Mouse (Mus musculus) forebrain, embryonic 15.5 days (tissue): ENCODE measurements around the gene Cx3cr1. TPM values are rescaled to one million over a fixed set of nuclear protein-coding genes. Genes with fewer than 3 reads are reported as not detected.

Experiments used
- ATAC-seq: fragments of 200-750 bp; cut with Nextera tagmentation; replicated peaks from 2 replicates; pipeline ENCODE4 v1.8.0; 2017; ENCODE audit warnings: mild to moderate bottlenecking, moderate TSS enrichment, moderate library complexity
- H3K27ac ChIP-seq: fragments of 300-500 bp; sonication (generic); replicated peaks from 2 replicates; pipeline ENCODE4 v1.5.1; 2015; ENCODE audit warnings: mild to moderate bottlenecking, inconsistent platforms
- H3K27me3 ChIP-seq: fragments of 300-500 bp; sonication (generic); 2 replicates; pipeline ENCODE4 v1.6.1; 2015; ENCODE audit warnings: inconsistent platforms
- H3K36me3 ChIP-seq: fragments of 300-500 bp; sonication (generic); 2 replicates; pipeline ENCODE4 v1.6.1; 2015; ENCODE audit warnings: mild to moderate bottlenecking, inconsistent platforms
- H3K4me1 ChIP-seq: fragments of 300-500 bp; sonication (generic); 2 replicates; pipeline ENCODE4 v1.6.1; 2015; ENCODE audit warnings: inconsistent platforms
- H3K4me2 ChIP-seq: fragments of 300-500 bp; sonication (generic); replicated peaks from 2 replicates; pipeline ENCODE4 v1.6.1; 2015; ENCODE audit warnings: mild to moderate bottlenecking, inconsistent platforms
- H3K4me3 ChIP-seq: fragments of 300-500 bp; sonication (generic); 2 replicates; pipeline ENCODE4 v1.5.1; 2015; ENCODE audit warnings: mild to moderate bottlenecking, inconsistent platforms
- H3K9ac ChIP-seq: fragments of 300-500 bp; sonication (generic); replicated peaks from 2 replicates; pipeline ENCODE4 v1.6.1; 2015; ENCODE audit warnings: mild to moderate bottlenecking, inconsistent platforms
- H3K9me3 ChIP-seq: fragments of 300-500 bp; sonication (generic); 2 replicates; pipeline ENCODE4 v1.6.1; 2016; ENCODE audit warnings: inconsistent platforms
- WGBS: fragments of 180-500 bp; shearing (Covaris S2); methylation state at CpG from one replicate; pipeline ENCODE4 v1.1.7; 2015; ENCODE audit warnings: mixed read lengths; 5-methylcytosine and 5-hydroxymethylcytosine counted together
- polyA plus RNA-seq: library from polyadenylated mRNA; unstranded; fragments of >200 nt; fragmentation: Nextera tagmentation; extraction: Ambion mirVana; gene quantifications from 2 replicates; pipeline ENCODE4 v1.2.1, GENCODE M21; 2015

The Cx3cr1 gene
- polyA plus RNA-seq, 1 experiment from 2014 or later = 6.9 TPM

- H3K27ac ChIP-seq = no peak overlapping the region
- H3K4me2 ChIP-seq = no peak overlapping the region
- no peaks in the 10 kb centered on the region for H3K36me3 ChIP-seq
- no peak for ATAC-seq
- no peak overlapping the region for H3K9ac ChIP-seq
- H3K9me3 ChIP-seq = no peaks in the 10 kb centered on the region
- no peak overlapping the region for H3K4me3 ChIP-seq
- 0 out of 2 replicates have a peak, but pooled peaks cover 2% of the 10 kb centered on the region for H3K4me1 ChIP-seq
- WGBS = 72% methylated on average over 6 of the region's 6 CpGs
- H3K27me3 ChIP-seq = no peaks in the 10 kb centered on the region
Observed at GRCm38 (mm10) chr9:120081247-120081646, 11.6 kb upstream of the Cx3cr1 start.

GRCm38 (mm10) chr9:120080546-120081108, 10.9 kb upstream of the Cx3cr1 start:
- 0 out of 2 replicates have a peak, but pooled peaks cover 2% of the 10 kb centered on the region for H3K4me1 ChIP-seq
- H3K9me3 ChIP-seq = no peaks in the 10 kb centered on the region
- no peak overlapping the region for H3K9ac ChIP-seq
- H3K4me2 ChIP-seq = no peak overlapping the region
- H3K27ac ChIP-seq = no peak overlapping the region
- no peaks in the 10 kb centered on the region for H3K36me3 ChIP-seq
- no peak overlapping the region for H3K4me3 ChIP-seq
- no peaks in the 10 kb centered on the region for H3K27me3 ChIP-seq
- WGBS = 86% methylated on average over 8 of the region's 8 CpGs
- no peak for ATAC-seq

GRCm38 (mm10) chr9:120079901-120080300, 10.2 kb upstream of the Cx3cr1 start:
- Histone ChIP-seq H3K27me3 (no peaks in the 10 kb centered on the region), H3K27ac (no peak overlapping the region), H3K36me3 (no peaks in the 10 kb centered on the region), H3K4me2 (no peak overlapping the region), H3K9ac (no peak overlapping the region), H3K9me3 (no peaks in the 10 kb centered on the region), H3K4me3 (no peak overlapping the region), H3K4me1 (0 out of 2 replicates have a peak, but pooled peaks cover 2% of the 10 kb centered on the region)
- WGBS = 78% methylated on average over 7 of the region's 7 CpGs
- no peak for ATAC-seq

- Histone ChIP-seq H3K9ac (no peak overlapping the region), H3K27me3 (no peaks in the 10 kb centered on the region), H3K4me1 (0 out of 2 replicates have a peak, but pooled peaks cover 2% of the 10 kb centered on the region), H3K27ac (no peak overlapping the region), H3K4me2 (no peak overlapping the region), H3K36me3 (no peaks in the 10 kb centered on the region), H3K4me3 (no peak overlapping the region), H3K9me3 (no peaks in the 10 kb centered on the region)
- ATAC-seq = no peak
- WGBS = 68% methylated on average over 3 of the region's 3 CpGs
Observed at GRCm38 (mm10) chr9:120078241-120078640, 8.6 kb upstream of the Cx3cr1 start.

GRCm38 (mm10) chr9:120074516-120074915, 4.8 kb upstream of the Cx3cr1 start:
- H3K4me2 ChIP-seq = no peak overlapping the region
- H3K9ac ChIP-seq = no peak overlapping the region
- WGBS = 88% methylated on average over 7 of the region's 7 CpGs
- H3K4me3 ChIP-seq = no peak overlapping the region
- H3K27me3 ChIP-seq = no peaks in the 10 kb centered on the region
- no peak for ATAC-seq
- H3K36me3 ChIP-seq = no peaks in the 10 kb centered on the region
- H3K4me1 ChIP-seq = 0 out of 2 replicates have a peak, but pooled peaks cover 2% of the 10 kb centered on the region
- no peak overlapping the region for H3K27ac ChIP-seq
- H3K9me3 ChIP-seq = no peaks in the 10 kb centered on the region

GRCm38 (mm10) chr9:120073169-120073568, 3.5 kb upstream of the Cx3cr1 start:
- Histone ChIP-seq H3K4me2 (no peak overlapping the region), H3K27ac (no peak overlapping the region), H3K4me3 (no peak overlapping the region), H3K36me3 (no peaks in the 10 kb centered on the region), H3K9ac (no peak overlapping the region), H3K9me3 (no peaks in the 10 kb centered on the region), H3K27me3 (no peaks in the 10 kb centered on the region), H3K4me1 (0 out of 2 replicates have a peak, but pooled peaks cover 2% of the 10 kb centered on the region)
- no peak for ATAC-seq
- 12% methylated on average over 3 of the region's 3 CpGs for WGBS

- no peak for ATAC-seq
- Histone ChIP-seq H3K4me1 (no peaks in the 10 kb centered on the region), H3K27ac (no peak overlapping the region), H3K4me3 (no peak overlapping the region), H3K36me3 (no peaks in the 10 kb centered on the region), H3K4me2 (no peak overlapping the region), H3K9ac (no peak overlapping the region), H3K9me3 (no peaks in the 10 kb centered on the region), H3K27me3 (no peaks in the 10 kb centered on the region)
- WGBS = 79% methylated on average over 2 of the region's 2 CpGs
Observed at GRCm38 (mm10) chr9:120071251-120071650, 1.6 kb upstream of the Cx3cr1 start.

- Histone ChIP-seq H3K36me3 (no peaks in the 10 kb centered on the region), H3K9ac (no peak overlapping the region), H3K4me1 (no peaks in the 10 kb centered on the region), H3K4me3 (no peak overlapping the region), H3K27ac (no peak overlapping the region), H3K4me2 (no peak overlapping the region), H3K9me3 (no peaks in the 10 kb centered on the region), H3K27me3 (no peaks in the 10 kb centered on the region)
- 69% methylated on average over 10 of the region's 10 CpGs for WGBS
- ATAC-seq = no peak
Observed at GRCm38 (mm10) chr9:120068047-120068446, 1.6 kb downstream of the Cx3cr1 start.

- 82% methylated on average over 2 of the region's 2 CpGs for WGBS
- Histone ChIP-seq H3K4me3 (no peak overlapping the region), H3K36me3 (no peaks in the 10 kb centered on the region), H3K4me1 (no peaks in the 10 kb centered on the region), H3K27me3 (no peaks in the 10 kb centered on the region), H3K9me3 (no peaks in the 10 kb centered on the region), H3K9ac (no peak overlapping the region), H3K4me2 (no peak overlapping the region), H3K27ac (no peak overlapping the region)
- ATAC-seq = no peak
Observed at GRCm38 (mm10) chr9:120067609-120068008, 2.1 kb downstream of the Cx3cr1 start.

GRCm38 (mm10) chr9:120064317-120064716, 5.4 kb downstream of the Cx3cr1 start:
- H3K4me1 ChIP-seq = no peaks in the 10 kb centered on the region
- H3K27me3 ChIP-seq = no peaks in the 10 kb centered on the region
- no peaks in the 10 kb centered on the region for H3K36me3 ChIP-seq
- H3K4me2 ChIP-seq = no peak overlapping the region
- H3K9ac ChIP-seq = no peak overlapping the region
- H3K9me3 ChIP-seq = no peaks in the 10 kb centered on the region
- H3K27ac ChIP-seq = no peak overlapping the region
- H3K4me3 ChIP-seq = no peak overlapping the region
- ATAC-seq = no peak
- WGBS = 85% methylated on average over 4 of the region's 4 CpGs

GRCm38 (mm10) chr9:120058730-120059129, 10.9 kb downstream of the Cx3cr1 start:
- no peak for ATAC-seq
- no peak overlapping the region for H3K4me2 ChIP-seq
- no peaks in the 10 kb centered on the region for H3K27me3 ChIP-seq
- no peaks in the 10 kb centered on the region for H3K36me3 ChIP-seq
- no peak overlapping the region for H3K9ac ChIP-seq
- no peaks in the 10 kb centered on the region for H3K9me3 ChIP-seq
- WGBS = 74% methylated on average over 3 of the region's 3 CpGs
- H3K4me3 ChIP-seq = no peak overlapping the region
- H3K27ac ChIP-seq = no peak overlapping the region
- no peaks in the 10 kb centered on the region for H3K4me1 ChIP-seq

- no peaks in the 10 kb centered on the region for H3K4me1 ChIP-seq
- WGBS = 85% methylated on average over 9 of the region's 9 CpGs
Observed at GRCm38 (mm10) chr9:120056201-120056600, 13.5 kb downstream of the Cx3cr1 start.

More at GRCm38 (mm10) chr9:120056201-120056600, 13.5 kb downstream of the Cx3cr1 start:
- no peaks in the 10 kb centered on the region for H3K36me3 ChIP-seq
- no peaks in the 10 kb centered on the region for H3K9me3 ChIP-seq
- no peak overlapping the region for H3K27ac ChIP-seq
- H3K27me3 ChIP-seq = no peaks in the 10 kb centered on the region
- no peak overlapping the region for H3K4me2 ChIP-seq
- H3K9ac ChIP-seq = no peak overlapping the region
- no peak for ATAC-seq
- no peak overlapping the region for H3K4me3 ChIP-seq
